Mouse (Mus musculus) effector memory CD4-positive, alpha-beta T cell, adult 5 months (primary cell): ENCODE results near the gene 0610009B22Rik. TPM values are rescaled to one million over a fixed set of nuclear protein-coding genes. Genes with fewer than 3 reads are reported as not detected.

ENCODE experiments used
- polyA plus RNA-seq: library from polyadenylated mRNA; unstranded; fragments of 100-300 nt; shearing (Covaris generic); gene quantifications from one replicate; pipeline ENCODE4 v1.2.1, GENCODE M21; 2017

0610009B22Rik gene
- polyA plus RNA-seq, result 5.4 TPM

DNA sequence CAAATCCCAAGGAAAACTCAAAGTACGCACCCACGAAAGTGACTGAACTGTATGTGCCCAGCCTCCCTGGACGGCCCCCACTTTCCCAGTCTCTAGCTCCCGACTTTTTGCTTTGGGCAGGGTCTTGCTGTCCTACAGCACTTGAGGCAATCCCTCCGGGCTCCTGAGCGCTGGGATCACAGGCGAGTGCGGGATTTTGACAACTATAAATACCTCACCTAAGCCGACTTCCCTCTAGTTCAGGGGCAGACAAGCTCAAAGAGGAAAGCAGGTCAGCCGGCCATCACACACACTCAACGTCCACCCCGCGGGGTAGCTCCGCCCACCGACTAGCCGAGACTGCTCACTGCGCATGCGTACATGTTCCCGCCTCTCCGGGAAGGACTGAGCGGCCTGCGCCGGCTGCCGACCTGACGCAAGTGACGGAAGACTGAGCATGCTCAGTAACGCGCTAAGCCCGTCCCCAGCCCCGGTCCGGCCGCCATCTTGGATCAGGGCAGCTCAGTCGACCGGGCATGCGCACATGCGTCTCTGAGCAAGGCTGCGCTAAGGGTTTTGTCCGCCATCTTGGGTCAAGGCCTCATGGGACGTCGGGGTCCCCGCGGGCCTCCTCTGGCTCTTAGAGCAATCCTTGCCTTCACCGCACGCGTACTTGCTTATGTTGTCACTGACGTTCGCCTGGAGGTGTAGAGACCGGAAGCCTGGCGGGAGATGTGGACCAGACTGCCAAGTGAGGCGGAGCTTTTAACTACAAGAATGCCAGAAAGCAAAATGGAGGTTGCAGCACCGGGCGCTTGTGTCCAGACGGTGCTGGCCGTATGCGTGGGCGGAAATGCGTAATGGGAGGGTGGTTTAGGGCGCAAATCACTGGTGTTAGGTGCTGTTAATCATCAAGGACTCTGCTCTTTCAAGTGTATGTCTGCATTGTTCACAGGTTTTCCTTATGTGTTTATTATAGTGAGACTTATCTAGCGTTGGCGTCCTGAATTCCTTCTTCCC lies at the start of gene 0610009B22Rik:
TSS of gene 0610009B22Rik (minus strand) at position 545 of the 999 bp plus-strand sequence.

GRCm38 (mm10) chr11:51650691-51651515 lies 37.8 kb downstream of the 0610009B22Rik start, which contains the start of the genes N4bp3 and D930048N14Rik:
Gene N4bp3, minus strand, starts transcription at chr11:51650842.
Gene D930048N14Rik, plus strand, starts transcription at chr11:51650954.

DNA sequence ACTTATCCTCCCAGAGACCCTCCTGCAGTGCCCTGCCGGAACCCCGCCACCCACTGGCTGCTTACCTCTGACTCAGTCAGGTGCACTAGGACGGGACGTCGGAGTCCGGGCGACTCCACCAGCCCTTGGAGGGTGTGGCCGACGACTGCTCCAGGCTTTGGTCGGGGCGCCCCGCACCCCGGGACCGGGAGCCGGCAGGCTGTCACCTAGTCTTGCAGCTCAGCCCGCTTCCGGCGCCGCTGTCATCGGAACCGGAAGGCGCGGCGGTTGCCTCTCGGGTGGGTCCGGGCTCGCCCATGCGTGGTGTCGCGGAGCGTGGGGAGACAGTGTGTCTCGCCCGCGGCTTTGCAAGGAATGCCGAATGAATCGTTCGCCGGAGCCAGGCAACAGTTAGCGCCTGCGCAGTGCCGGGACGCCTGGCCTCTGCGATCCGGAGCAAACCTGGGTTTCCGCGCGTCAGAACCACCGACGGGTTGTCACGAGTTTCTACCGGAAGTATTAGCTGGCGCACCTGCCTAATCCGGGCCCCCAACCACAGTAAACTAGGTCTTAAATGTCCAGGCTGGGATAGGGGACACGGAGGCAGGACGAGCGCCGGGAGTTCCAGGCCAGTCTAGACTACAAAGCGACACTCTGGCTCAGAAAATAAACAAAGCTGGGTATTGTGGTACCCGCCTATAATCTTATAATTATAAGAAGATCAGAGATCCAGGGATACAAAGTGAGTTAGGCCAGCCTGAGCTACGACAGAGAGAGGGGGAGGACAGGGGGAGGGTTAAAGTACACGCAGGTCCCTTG lies 53.0 kb downstream of the 0610009B22Rik start, which contains the start of gene Rmnd5b:
TSS of gene Rmnd5b (minus strand) at position 372 of the 798 bp plus-strand sequence.

Other genes with a start within 250 kb of the 0610009B22Rik start
- 17.5 TPM for gene Phykpl, start 104.1 kb downstream of the 0610009B22Rik start, polyA plus RNA-seq
- 493 TPM for gene Hnrnpab, start 82.0 kb downstream of the 0610009B22Rik start, polyA plus RNA-seq
- 51.1 TPM for gene Nhp2, start 69.1 kb downstream of the 0610009B22Rik start, polyA plus RNA-seq
- 67.4 TPM for gene Rmnd5b, start 53.0 kb downstream of the 0610009B22Rik start, polyA plus RNA-seq
- gene N4bp3, start 38.0 kb downstream of the 0610009B22Rik start, polyA plus RNA-seq, result 8.2 TPM
- 0.50 TPM for gene D930048N14Rik, start 37.9 kb downstream of the 0610009B22Rik start, polyA plus RNA-seq
- gene Sec24a, start 74.8 kb upstream of the 0610009B22Rik start, polyA plus RNA-seq, result 33.1 TPM
- gene Sar1b, start 74.8 kb upstream of the 0610009B22Rik start, polyA plus RNA-seq, result 73.8 TPM
- gene Jade2, start 168.8 kb upstream of the 0610009B22Rik start, polyA plus RNA-seq, result 7.7 TPM